Mouse (Mus musculus) CH12F3 (cell line): Measurements from ENCODE around the gene Slc25a53.

Source experiments
- in situ Hi-C: fragments of 300-500 bp; cut with MboI; formaldehyde crosslinking; loops from 2 replicates; pipeline ENCODE4 v1.14.3; 2020; ENCODE audit warnings: low sequenced_read_pairs

Slc25a53 gene

GRCm38 (mm10) chrX:137038000-137038483, at the start of gene Slc25a53:
Gene Slc25a53 (minus strand): TSS chrX:137038302.
- in situ Hi-C loops, result no loop called here

- in situ Hi-C loops, result no loop called here
These were observed 25.1 kb upstream of the Slc25a53 start for GRCm38 (mm10) chrX:137063202-137063601.

DNA sequence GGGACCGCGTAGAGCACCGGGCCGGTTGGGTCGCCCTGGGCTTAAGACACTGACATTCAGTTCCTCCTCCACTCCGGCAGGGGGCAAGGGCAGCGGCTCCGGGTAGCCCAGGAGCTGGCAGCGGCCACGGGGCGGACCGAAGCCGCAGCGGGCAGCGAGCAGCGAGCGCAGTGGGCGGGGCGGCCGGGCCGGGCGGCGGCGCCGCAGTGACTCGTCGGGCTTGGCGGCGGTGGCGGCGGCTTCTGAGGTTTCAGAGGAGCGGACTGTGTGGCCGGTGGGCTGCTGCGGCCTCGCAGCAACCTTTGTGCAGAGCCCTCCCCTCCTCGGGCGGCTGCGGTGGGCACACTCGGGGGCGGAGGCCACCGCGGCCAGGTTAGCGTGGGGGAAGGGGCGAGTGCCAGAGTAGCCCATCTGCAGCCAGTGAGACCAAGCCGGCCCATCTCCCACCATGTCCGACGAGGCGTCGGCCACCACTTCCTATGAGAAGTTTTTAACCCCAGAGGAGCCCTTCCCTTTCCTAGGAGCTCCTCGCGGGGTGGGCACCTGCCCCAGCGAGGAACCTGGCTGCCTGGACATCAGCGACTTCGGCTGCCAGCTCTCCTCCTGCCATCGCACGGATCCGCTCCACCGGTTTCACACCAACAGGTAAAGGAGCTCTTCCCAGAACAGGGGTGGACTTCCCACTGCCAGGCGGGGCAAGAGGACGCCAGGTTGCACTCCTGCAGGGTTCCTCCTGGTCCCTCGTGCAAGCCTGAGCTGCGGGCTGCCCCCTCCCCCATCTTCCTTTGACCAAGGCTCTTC, 11.5 kb upstream of the Slc25a53 start, which contains the start of gene Fam199x:
TSS of gene Fam199x (plus strand) at position 170 of the 801 bp plus-strand sequence.
- in situ Hi-C loops, result no loop called here

GRCm38 (mm10) chrX:137049060-137049424, 10.9 kb upstream of the Slc25a53 start:
- in situ Hi-C loops, result no loop called here

- in situ Hi-C loops, result no loop called here
These were observed 400 bp upstream of the Slc25a53 start for GRCm38 (mm10) chrX:137038502-137038901.

DNA sequence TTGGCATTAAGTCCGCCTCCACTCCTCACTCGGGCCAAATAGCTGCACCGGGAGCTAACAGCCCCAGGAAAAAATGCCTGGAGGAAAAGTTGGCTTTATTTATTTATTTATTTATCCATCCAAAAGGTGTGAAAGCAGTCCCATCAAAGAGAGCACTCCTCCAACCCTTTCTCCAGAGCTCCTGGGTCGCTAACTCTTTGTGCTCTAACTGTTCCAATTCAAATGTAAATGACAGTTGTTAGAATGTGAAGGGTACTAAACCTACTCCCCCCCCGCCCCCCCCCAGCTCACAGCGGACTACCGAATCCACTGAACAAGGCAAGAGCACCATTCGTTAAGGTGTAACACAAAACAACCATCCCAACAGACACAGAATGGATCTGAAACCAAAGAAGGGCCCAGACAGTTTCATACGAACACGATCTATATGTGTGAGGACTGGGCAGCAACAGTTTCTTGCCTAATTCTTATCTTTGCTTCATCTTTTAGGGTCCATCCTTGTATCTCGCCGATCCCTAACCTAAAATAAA, 567 bp downstream of the Slc25a53 start:
- in situ Hi-C loops, result no loop called here

- in situ Hi-C loops, result no loop called here
These were observed 3.8 kb downstream of the Slc25a53 start for GRCm38 (mm10) chrX:137034322-137034721.

DNA sequence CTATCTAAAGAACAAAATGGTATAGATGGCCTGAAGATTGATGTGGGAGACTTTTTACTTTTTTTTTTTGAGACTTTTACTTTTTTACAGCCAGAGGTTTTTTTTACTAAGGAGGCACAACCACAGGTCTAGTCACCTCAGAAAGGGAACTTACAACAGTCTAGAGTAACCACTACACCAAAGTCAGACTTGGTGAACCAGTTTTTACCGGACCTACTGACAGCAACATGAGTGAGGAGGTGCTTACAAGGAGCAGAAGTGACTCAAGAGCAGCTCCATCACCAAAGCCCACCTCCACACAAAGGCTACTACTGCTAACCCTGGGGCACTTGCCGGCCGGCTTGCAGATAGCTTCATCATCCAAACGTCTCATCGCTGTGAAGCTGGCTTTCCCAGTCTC, 6.4 kb downstream of the Slc25a53 start:
- in situ Hi-C loops, result no loop called here

- in situ Hi-C loops, result no loop called here
These were observed 7.2 kb downstream of the Slc25a53 start for GRCm38 (mm10) chrX:137030916-137031315.

GRCm38 (mm10) chrX:137019310-137019709, 18.8 kb downstream of the Slc25a53 start:
- in situ Hi-C loops, result no loop called here

DNA sequence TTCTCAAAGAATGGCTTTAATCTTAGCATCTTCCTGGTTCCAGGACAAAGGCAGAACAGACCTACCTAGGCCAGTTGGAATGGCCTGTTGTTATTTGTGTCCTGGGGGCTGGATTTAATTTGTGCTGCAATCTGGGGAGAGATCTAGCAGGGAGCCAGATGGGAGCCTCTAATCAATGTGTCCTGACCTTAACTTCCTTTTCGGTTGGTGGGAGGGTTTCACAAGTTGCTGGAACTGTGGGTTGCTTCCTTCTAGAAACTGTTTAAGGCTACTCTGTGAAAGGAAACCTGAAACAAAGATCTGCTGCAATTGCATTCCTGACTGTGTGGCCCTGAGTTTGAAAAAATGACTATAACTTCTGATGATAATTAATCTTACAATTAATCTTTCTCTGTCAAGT, 20.4 kb downstream of the Slc25a53 start:
- in situ Hi-C loops, result no loop called here

DNA sequence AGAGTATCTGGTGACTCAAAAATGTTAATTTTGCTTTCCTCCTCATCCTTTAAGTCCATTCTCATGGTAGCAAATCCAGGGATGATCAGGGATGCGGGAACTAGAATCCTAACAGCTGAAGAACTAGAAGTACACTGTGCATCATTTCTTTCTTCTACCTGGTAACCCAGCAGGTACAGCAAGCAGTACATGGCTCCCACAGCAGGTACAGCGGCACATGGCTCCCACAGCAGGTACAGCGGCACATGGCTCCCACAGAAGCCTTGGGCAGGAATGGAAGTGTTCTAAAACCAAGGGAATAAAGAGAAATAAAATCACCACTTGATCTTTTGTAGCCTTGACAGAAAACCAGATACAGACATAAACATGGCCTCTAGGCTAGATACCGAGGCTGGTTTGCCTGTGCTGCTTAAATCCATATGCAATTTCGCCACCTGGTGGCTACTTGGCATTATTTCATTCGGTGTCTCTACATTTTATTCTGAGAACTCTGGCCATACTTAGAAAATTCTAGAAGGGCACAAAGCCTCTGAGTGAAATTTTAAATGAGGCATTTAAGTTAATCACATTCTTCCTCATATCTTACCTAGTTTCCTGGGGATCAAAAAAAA, 22.9 kb downstream of the Slc25a53 start:
- in situ Hi-C loops, result no loop called here

- in situ Hi-C loops, result no loop called here
These were observed 41.8 kb downstream of the Slc25a53 start for GRCm38 (mm10) chrX:136996256-136996655.

DNA sequence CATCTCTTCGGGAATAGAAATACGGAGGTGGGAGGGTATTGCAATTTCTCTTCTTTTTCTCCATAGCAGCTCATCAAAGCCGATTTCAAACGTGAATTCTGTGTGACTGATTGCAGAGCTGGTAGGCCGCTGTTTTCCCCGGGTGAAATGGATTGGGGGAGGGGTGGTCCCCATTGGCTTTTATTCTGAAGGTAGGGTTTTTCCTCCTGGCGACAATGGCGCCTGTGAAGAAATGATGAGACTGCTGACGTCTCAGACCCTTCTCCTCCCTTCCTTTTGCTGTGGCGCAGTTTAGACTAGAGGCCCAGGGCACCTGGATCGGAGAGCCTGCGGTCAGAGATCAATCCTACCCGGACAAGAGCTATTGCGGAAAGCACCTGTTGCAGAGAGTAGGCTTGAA, 44.5 kb downstream of the Slc25a53 start:
- in situ Hi-C loops, result no loop called here

GRCm38 (mm10) chrX:136992978-136993547, 45.0 kb downstream of the Slc25a53 start, which contains the start of gene Zcchc18:
Gene Zcchc18 (plus strand): TSS chrX:136993155.
- in situ Hi-C loops, result no loop called here

DNA sequence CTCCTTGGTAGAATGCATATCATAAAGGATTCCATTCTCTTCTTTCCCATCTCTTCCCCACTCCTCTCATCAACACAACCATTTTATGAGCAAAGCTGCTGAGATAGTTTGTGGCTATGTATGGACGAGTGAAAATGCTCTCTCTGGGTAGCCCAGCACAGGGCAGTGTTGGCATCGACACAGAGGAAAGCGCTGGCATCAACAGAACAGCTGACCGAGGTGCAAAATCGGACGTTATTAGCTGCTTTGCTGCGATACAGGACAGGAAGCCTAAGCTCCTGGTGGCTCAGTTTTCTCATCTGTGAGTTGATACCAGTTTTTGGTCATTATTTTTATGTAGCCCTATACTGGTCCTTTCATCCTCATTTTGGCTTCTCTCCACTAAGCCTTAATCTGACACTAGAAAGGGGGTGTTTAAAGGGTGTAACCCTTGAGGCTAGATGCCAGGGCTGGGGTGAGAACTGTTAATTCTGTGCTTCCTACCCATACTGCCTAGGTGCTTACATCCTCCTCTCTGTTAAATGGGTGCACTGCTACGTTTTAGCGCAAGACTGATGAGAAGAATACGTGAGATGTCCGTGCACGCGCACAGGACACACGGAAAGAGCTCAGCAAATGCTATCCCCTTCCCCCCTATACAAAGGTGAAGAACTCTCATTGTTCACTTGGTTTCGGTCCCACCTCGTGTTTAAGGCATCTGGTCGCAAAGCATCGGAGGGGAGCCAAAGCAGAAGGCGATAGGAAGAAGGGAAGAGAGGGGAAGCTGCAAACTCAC, 45.7 kb downstream of the Slc25a53 start:
- in situ Hi-C loops, result no loop called here

DNA sequence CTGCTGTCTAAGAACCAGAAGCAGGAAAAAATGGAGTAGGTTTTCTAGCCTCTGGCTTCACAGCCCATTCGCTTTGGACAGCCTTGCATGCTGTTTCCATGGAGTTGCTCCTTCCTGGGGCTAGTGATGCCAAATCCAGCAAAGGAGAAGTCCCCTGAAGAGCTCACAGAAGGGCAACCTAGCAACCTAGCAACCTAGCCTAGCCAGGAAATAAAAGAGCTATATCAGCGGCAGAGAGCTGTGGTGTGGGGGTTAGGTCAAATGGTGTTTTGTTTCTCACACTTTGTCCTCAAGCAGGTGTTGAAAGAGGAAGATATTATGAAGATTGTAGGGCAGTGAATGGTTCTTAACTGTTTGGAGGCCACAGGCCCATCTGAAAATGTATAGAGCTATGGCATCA, 46.8 kb downstream of the Slc25a53 start:
- in situ Hi-C loops, result no loop called here

DNA sequence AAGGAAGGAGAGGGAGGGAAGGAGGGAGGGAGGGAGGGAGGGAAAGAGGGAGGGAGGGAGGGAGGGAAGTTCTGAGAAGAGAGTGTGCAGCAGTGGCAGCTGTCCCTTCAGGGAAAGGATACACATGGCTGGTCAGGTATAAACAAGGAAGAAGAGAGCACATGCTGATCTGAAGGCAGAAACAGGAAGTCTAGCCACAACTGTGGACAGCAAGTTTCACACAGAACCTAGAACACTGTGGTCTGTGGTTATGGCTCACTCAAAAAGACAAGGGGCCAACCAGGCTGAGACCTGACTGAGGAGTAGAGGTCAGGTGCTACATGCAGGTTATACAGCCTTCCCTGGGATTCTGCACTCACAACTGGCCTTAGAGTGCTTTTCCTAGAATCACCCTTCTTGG, 52.1 kb downstream of the Slc25a53 start:
- in situ Hi-C loops, result no loop called here

GRCm38 (mm10) chrX:136978616-136979015, 59.5 kb downstream of the Slc25a53 start:
- in situ Hi-C loops, result no loop called here

DNA sequence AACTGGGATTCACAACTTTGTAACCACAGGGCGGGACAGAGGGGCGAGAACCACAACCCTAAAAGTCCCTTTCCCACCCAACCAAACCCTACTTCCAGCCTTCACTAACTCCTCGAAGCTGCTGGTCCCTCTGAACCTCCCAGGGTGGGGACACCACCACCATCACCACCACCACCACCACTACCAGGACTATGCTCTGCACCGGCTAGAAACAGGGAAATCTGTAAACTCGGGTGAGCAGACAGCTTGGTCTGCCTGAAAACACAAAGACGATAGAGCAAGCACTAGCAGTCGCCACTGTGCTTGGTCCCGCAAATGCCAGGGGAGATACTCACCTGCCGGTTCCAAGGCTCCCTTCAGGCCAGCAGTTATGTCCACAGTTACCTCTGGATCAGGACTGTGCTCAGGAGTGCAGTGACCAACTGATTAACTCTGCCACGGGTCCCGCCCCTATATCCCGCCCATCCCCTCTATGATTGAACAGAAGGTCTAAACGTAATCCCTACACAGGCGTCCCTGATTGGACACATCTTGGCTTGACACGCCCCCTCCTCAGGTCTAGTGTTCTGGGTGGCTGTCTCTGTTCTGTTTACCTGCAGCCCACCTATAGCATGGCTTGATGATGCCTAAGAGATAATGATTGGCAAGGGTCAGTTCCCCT, 61.5 kb downstream of the Slc25a53 start, which contains the start of the genes Tmsb15l and Tmsb15b1:
TSS of gene Tmsb15l (minus strand) at position 446 of the 661 bp plus-strand sequence.
TSS of gene Tmsb15b1 (minus strand) at position 451 of the 661 bp plus-strand sequence.
- in situ Hi-C loops, result no loop called here
